Mouse (Mus musculus) spleen, adult 10 weeks (tissue): ENCODE measurements around the gene Fbxw25. TPM values are rescaled to one million over a fixed set of nuclear protein-coding genes. Genes with fewer than 3 reads are reported as not detected.

Experiments used
- polyA plus RNA-seq: library from polyadenylated mRNA; stranded (reverse); fragments of 350-450 nt; fragmentation: Illumina TruSeq; extraction: RNeasy Lipid Tissue Mini Kit (QIAGEN cat#74804); gene quantifications from one replicate; pipeline ENCODE4 v1.2.3, GENCODE M21; 2015; ENCODE audit warnings: low replicate concordance; ENCODE audit not compliant: insufficient read depth

Gene Fbxw25
- not detected for polyA plus RNA-seq

GRCm38 (mm10) chr9:109664552-109664951 lies at the start of gene Fbxw25:
Gene Fbxw25, minus strand, starts transcription at chr9:109664652.

GRCm38 (mm10) chr9:109702600-109702999 lies 38.1 kb upstream of the Fbxw25 start, which contains the start of gene Fbxw18:
Gene Fbxw18, minus strand, starts transcription at chr9:109702700.

GRCm38 (mm10) chr9:109625957-109626356 lies 38.5 kb downstream of the Fbxw25 start, which contains the start of gene Fbxw24:
Gene Fbxw24, minus strand, starts transcription at chr9:109626057.

Other genes starting within 250 kb of the Fbxw25 start
- gene Fbxw16, start 215.5 kb downstream of the Fbxw25 start, polyA plus RNA-seq, result not detected
- gene Fbxw19, start 168.8 kb downstream of the Fbxw25 start, polyA plus RNA-seq, result not detected
- gene Fbxw15, start 96.4 kb downstream of the Fbxw25 start, polyA plus RNA-seq, result not detected
- gene Fbxw24, start 38.6 kb downstream of the Fbxw25 start, polyA plus RNA-seq, result not detected
- 0.15 TPM for gene Fbxw18, start 38.0 kb upstream of the Fbxw25 start, polyA plus RNA-seq
- not detected for gene Fbxw26, start 81.4 kb upstream of the Fbxw25 start, polyA plus RNA-seq
- not detected for gene Fbxw27, start 126.0 kb upstream of the Fbxw25 start, polyA plus RNA-seq
- gene Spink8, start 147.6 kb upstream of the Fbxw25 start, polyA plus RNA-seq, result not detected
- 13.1 TPM for gene Nme6, start 168.1 kb upstream of the Fbxw25 start, polyA plus RNA-seq
- 4.7 TPM for gene Camp, start 185.0 kb upstream of the Fbxw25 start, polyA plus RNA-seq
- 16.1 TPM for gene Cdc25a, start 210.9 kb upstream of the Fbxw25 start, polyA plus RNA-seq